Mouse (Mus musculus) R1 (cell line): ENCODE data around the gene Rpgrip1l.

Experiments
- DNase-seq: peaks from one replicate; pipeline ENCODE4 v3.0.0-alpha.2; 2018; ENCODE audit warnings: low read depth, low spot score

Rpgrip1l gene

DNA sequence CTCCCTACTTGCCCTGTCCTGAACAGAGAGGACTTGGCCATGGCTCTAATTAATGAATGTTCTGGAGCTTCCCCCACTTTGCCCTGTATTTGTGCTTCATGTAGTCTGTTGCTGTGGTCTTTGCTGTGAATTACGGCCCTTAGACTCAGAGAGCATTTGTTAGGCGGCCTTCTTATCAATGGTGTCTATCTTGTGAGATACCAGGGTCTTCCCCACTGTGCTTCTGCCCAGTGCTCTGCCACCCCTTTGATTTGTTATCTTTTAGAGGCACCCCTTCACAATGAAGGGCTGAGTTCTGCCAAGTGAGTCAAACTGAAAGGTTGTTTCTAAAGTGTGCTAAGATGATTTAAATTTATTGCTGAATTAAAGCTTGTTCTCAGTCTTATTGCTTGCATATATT is 105.4 kb downstream of the Rpgrip1l start:
- no peak for DNase-seq

- DNase-seq: no peak
These were observed 107.2 kb downstream of the Rpgrip1l start for GRCm38 (mm10) chr8:91205897-91206296.

DNA sequence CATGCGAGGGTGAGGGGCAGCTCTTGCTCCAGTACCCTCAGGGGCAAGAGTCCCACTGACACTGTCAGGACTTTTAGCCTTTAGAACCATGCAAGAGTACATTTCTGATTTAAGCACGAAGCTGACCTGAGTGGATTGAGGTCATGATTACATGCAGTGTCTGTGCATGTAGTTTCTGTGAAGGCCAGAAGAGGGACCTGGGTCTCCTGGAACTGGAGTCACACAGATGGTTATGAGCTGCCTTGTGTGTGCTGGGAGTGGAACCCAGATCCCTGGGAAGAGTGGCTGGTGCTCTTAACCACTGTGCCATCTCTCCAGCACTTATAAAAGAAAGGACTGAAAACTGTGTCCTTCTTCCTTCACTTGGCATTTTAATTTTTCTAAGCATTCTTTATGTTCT is 111.9 kb downstream of the Rpgrip1l start:
- DNase-seq: no peak

GRCm38 (mm10) chr8:91199876-91200275 is 113.2 kb downstream of the Rpgrip1l start, which contains the start of gene Aktip:
TSS of gene Aktip (minus strand) at chr8:91199976.
- DNase-seq: no peak

- no peak for DNase-seq
These were observed 115.0 kb downstream of the Rpgrip1l start for GRCm38 (mm10) chr8:91198036-91198435.

DNA sequence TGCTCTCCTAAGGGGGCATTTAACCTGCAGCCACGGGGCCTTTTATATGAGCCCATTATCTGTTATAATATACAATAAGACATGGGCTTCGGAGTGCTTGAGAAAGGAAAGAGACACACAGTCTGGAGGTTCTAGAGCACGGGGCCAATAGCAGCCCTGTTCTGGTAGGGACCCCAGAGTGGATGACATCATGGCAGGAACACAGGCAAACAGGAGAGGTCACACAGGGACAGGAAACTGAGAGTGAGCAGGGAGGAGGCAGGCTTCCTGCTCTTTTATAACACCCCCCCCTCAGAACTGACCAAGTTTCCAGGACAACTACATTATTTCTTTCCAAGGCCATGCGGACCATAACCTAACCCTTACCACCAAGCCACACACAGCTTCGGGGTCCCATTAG is 115.8 kb downstream of the Rpgrip1l start:
- no peak for DNase-seq

- DNase-seq: peak; percentile 68
These were observed 116.4 kb downstream of the Rpgrip1l start for GRCm38 (mm10) chr8:91196661-91197060.

DNA sequence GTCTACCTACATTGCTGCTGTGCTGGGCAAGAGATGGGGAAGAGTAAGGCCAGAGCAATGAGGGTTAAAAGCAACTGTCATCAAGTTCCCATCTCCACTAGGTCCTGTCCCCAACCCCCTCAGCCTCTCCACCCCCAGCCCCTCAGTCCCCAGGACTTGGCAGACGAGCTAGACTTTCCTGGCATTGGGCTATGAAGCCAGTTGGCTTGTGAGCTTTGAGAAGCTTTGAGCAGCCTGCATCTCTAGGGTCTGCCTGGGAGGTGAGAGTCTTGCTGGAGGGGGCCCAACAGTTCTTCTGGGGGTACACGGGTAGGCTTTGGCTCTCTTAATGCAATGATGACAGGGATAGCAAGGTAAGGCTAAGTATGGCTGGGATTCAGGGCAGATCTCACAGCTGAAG is 119.0 kb downstream of the Rpgrip1l start:
- DNase-seq: no peak

DNA sequence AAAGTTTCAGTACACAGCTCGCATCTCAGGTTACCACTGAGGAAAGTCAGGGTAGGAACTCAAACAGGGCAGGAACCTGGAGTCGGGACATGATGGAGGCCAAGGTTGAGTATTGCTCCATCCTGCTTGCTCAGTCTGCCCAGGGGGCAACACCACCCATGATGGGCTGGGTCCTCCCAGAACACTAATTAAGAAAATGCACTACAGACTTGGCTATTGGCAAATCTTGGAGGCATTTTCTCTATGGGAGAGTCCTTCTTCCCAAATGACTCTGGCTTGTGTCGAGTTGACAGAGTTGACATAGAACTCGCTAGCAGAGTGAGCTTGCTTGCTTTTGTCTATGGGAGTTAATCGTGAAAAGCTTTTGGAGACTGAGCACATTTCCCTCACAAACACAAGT is 120.1 kb downstream of the Rpgrip1l start:
- DNase-seq: no peak

- DNase-seq: peak; percentile 31
These were observed 122.2 kb downstream of the Rpgrip1l start for GRCm38 (mm10) chr8:91190816-91191340.

DNA sequence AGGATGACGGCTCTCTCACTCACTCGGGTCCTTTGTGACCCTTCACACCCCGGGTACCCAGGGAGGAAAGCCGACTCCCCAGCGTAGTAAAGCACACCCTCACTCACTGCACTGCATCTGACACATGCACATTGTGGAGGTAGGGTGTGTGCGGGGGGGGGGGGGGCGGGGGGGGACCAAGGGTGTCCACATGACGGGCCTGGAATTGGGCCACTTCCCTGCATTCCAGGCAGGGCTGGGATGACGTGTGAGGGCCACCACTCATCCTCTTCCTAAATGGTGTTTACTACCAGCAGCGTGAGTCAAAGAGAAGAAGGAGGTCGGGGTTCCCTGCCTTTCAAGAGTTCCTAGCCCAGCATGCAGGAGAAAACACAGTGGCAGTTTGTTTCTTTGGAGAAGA is 124.9 kb downstream of the Rpgrip1l start:
- no peak for DNase-seq

DNA sequence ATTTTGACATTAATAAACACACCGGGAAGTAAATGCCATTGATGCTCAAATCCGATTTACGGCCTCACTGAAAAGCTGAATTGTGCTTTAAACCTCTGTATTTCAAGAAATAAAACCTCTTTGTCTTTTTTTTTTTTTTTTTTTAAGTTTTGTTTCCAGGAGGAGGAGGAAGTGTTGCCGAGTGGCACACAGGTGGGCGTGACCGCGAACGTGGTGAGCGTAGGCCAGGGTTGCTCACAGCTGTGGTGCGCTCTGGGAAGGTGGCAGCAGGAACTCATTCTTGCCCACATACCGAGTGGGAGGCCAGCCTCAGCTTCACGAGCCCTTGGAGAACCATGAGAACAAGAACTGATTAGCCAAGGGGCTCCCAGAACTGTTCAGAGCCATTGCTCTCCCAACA is 126.7 kb downstream of the Rpgrip1l start:
- no peak for DNase-seq

DNA sequence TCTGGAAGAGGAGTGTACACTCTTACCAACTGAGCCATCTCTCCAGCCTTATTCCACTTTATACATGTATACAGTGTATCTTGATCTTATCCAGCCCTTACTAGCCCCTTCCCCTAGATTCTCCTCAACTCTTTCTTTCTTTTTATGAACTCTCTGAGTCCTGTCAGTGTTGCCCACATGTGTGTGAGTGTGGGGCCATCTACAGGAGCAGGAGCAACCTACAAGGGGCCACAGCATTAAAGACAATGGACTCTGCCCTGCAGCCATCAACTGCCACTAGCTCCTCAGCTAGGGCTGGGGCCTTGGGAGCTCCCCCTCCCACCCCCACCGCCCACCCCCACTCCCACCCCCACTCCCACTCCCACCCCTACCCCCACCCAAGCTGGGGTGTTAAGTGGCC is 135.4 kb downstream of the Rpgrip1l start:
- DNase-seq: no peak

DNA sequence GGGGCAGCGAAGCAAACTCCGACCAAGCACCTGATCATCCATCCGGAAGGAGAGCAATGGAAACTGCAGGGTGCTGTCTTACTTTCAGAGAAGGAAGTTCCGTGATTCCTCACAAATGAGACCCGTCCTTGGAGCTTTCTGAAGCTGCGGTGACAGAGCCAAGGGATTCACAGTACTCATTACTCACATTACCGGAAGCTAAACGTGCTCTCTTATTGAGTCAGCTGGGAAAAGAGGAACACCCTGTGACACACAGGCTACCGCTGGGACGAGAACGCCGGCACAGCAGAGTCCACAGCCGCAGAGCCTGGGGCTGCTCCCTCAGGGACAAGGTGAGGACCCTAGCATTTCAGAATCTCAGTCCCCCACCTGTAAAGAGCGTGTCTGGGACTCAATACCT is 136.9 kb downstream of the Rpgrip1l start:
- no peak for DNase-seq

GRCm38 (mm10) chr8:91171605-91172004 is 141.5 kb downstream of the Rpgrip1l start:
- DNase-seq: no peak

DNA sequence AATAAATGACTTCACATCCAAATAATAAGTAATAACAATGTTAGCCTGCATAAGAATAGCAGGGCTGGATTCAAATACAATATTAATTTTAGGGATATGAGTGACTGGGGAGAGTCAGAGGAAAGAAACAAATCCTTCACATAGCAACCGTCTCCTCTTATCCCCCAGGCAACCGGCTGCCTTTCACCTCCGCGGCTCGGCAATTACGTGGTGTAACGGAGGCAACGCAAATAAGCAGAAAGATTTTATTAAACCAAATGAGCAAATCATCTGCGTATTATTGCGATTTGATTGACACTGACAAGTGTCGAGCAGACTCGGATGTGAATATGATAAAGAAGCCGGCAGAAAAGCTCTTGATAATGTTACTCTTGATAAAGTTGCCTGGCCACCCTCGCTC is 142.1 kb downstream of the Rpgrip1l start:
- DNase-seq: no peak

- peak; percentile 73 for DNase-seq
These were observed 142.9 kb downstream of the Rpgrip1l start for GRCm38 (mm10) chr8:91170152-91170551.
